Mouse (Mus musculus) forebrain, embryonic 11.5 days (tissue): Measurements from ENCODE around the gene Tenm1. TPM values are rescaled to one million over a fixed set of nuclear protein-coding genes. Genes with fewer than 3 reads are reported as not detected.

Experiments used
- ATAC-seq: fragments of 200-750 bp; cut with Nextera tagmentation; replicated peaks from 2 replicates; pipeline ENCODE4 v1.8.0; 2017; ENCODE audit warnings: moderate TSS enrichment; ENCODE audit not compliant: low FRiP score
- DNase-seq: peaks from one replicate; pipeline ENCODE4 v3.0.0-alpha.2; 2017; ENCODE audit warnings: low spot score
- H3K27ac ChIP-seq: fragments of 300-500 bp; sonication (generic); 2 replicates; pipeline ENCODE4 v1.5.1; 2014; ENCODE audit warnings: low read depth, low read length
- H3K27me3 ChIP-seq: fragments of 300-500 bp; sonication (generic); 2 replicates; pipeline ENCODE4 v1.6.1; 2014; ENCODE audit warnings: mild to moderate bottlenecking, low read length, mixed read lengths; ENCODE audit not compliant: control insufficient read depth, insufficient read depth
- H3K36me3 ChIP-seq: fragments of 300-500 bp; sonication (generic); 2 replicates; pipeline ENCODE4 v1.6.1; 2014; ENCODE audit warnings: mild to moderate bottlenecking, low read length, moderate library complexity, mixed read lengths; ENCODE audit not compliant: control insufficient read depth, insufficient read depth
- H3K4me1 ChIP-seq: fragments of 300-500 bp; sonication (generic); replicated peaks from 2 replicates; pipeline ENCODE4 v1.6.1; 2014; ENCODE audit warnings: low read length, mixed read lengths; ENCODE audit not compliant: control insufficient read depth, insufficient read depth
- H3K4me2 ChIP-seq: fragments of 300-500 bp; sonication (generic); 2 replicates; pipeline ENCODE4 v1.6.1; 2014; ENCODE audit warnings: low read depth, mild to moderate bottlenecking, low read length, moderate library complexity, mixed read lengths; ENCODE audit not compliant: severe bottlenecking
- H3K4me3 ChIP-seq: fragments of 300-500 bp; sonication (generic); 2 replicates; pipeline ENCODE4 v1.5.1; 2014; ENCODE audit warnings: low read depth, low read length
- H3K9ac ChIP-seq: fragments of 300-500 bp; sonication (generic); 2 replicates; pipeline ENCODE4 v1.6.1; 2014; ENCODE audit warnings: low read length
- H3K9me3 ChIP-seq: fragments of 300-500 bp; sonication (generic); 2 replicates; pipeline ENCODE4 v1.6.1; 2016; ENCODE audit warnings: low read length, mixed read lengths; ENCODE audit not compliant: control insufficient read depth
- WGBS: fragments of 180-500 bp; shearing (Covaris S2); extraction: QIAGEN DNeasy Blood & Tissue Kit; methylation state at CpG from one replicate; pipeline ENCODE4 v1.1.7; 2014; 5-methylcytosine and 5-hydroxymethylcytosine counted together
- polyA plus RNA-seq: library from polyadenylated mRNA; unstranded; fragments of >200 nt; fragmentation: Nextera tagmentation; extraction: Ambion mirVana; gene quantifications from 2 replicates; pipeline ENCODE4 v1.2.1, GENCODE M21; 2014

The Tenm1 gene
- polyA plus RNA-seq, 1 experiment from 2014 or later, result 2.6 TPM

GRCm38 (mm10) chrX:42647131-42647530, 781.8 kb downstream of the Tenm1 start:
- Histone ChIP-seq H3K27me3 (no peaks in the 10 kb centered on the region), H3K4me1 (no peaks in the 10 kb centered on the region), H3K9ac (no peak overlapping the region), H3K27ac (no peak overlapping the region), H3K4me3 (no peak overlapping the region), H3K36me3 (no peaks in the 10 kb centered on the region), H3K9me3 (no peaks in the 10 kb centered on the region), H3K4me2 (no peak overlapping the region)
- no peak for ATAC-seq
- no peak for DNase-seq
- WGBS, result 66% methylated on average over 3 of the region's 3 CpGs

- H3K36me3 ChIP-seq, result no peaks in the 10 kb centered on the region
- H3K27ac ChIP-seq, result no peak overlapping the region
- no peak overlapping the region for H3K9ac ChIP-seq
- no peak for ATAC-seq
- H3K4me3 ChIP-seq, result no peak overlapping the region
- H3K27me3 ChIP-seq, result no peaks in the 10 kb centered on the region
- 50% methylated on average over 2 of the region's 2 CpGs for WGBS
- H3K9me3 ChIP-seq, result no peaks in the 10 kb centered on the region
- DNase-seq, result no peak
- H3K4me2 ChIP-seq, result no peak overlapping the region
- no peaks in the 10 kb centered on the region for H3K4me1 ChIP-seq
These were observed 848.4 kb downstream of the Tenm1 start for GRCm38 (mm10) chrX:42580521-42580920.

- Histone ChIP-seq H3K27me3 (no peaks in the 10 kb centered on the region), H3K4me1 (no peaks in the 10 kb centered on the region), H3K9ac (no peak overlapping the region), H3K27ac (no peak overlapping the region), H3K36me3 (no peaks in the 10 kb centered on the region), H3K4me2 (no peak overlapping the region), H3K4me3 (no peak overlapping the region), H3K9me3 (no peaks in the 10 kb centered on the region)
- ATAC-seq (no peak), DNase-seq (no peak)
- WGBS, result 76% methylated on average over 4 of the region's 4 CpGs
These were observed 870.2 kb downstream of the Tenm1 start for GRCm38 (mm10) chrX:42558683-42559082.

- Histone ChIP-seq H3K27me3 (no peaks in the 10 kb centered on the region), H3K9ac (no peak overlapping the region), H3K4me3 (no peak overlapping the region), H3K4me2 (no peak overlapping the region), H3K36me3 (no peaks in the 10 kb centered on the region), H3K9me3 (no peaks in the 10 kb centered on the region), H3K4me1 (no peaks in the 10 kb centered on the region), H3K27ac (no peak overlapping the region)
- DNase-seq (peak; percentile 58), ATAC-seq (no peak)
- 20% methylated on average over 7 of the region's 7 CpGs for WGBS
These were observed 871.6 kb downstream of the Tenm1 start for GRCm38 (mm10) chrX:42557284-42557683.

- WGBS, result 84% methylated on average over 4 of the region's 4 CpGs
These were observed 880.4 kb downstream of the Tenm1 start for GRCm38 (mm10) chrX:42548513-42548912.

GRCm38 (mm10) chrX:42545076-42545475, 883.9 kb downstream of the Tenm1 start:
- Histone ChIP-seq H3K4me2 (no peak overlapping the region), H3K27me3 (no peaks in the 10 kb centered on the region), H3K4me3 (no peak overlapping the region), H3K9me3 (no peaks in the 10 kb centered on the region), H3K4me1 (no peaks in the 10 kb centered on the region), H3K9ac (no peak overlapping the region), H3K36me3 (no peaks in the 10 kb centered on the region), H3K27ac (no peak overlapping the region)
- DNase-seq (no peak), ATAC-seq (no peak)
- 85% methylated on average over 1 of the region's 1 CpGs for WGBS

More at GRCm38 (mm10) chrX:42548513-42548912, 880.4 kb downstream of the Tenm1 start:
- no peak for ATAC-seq
- H3K4me2 ChIP-seq, result no peak overlapping the region
- DNase-seq, result no peak
- H3K36me3 ChIP-seq, result no peaks in the 10 kb centered on the region
- no peaks in the 10 kb centered on the region for H3K9me3 ChIP-seq
- H3K4me1 ChIP-seq, result no peaks in the 10 kb centered on the region
- no peaks in the 10 kb centered on the region for H3K27me3 ChIP-seq
- no peak overlapping the region for H3K27ac ChIP-seq
- no peak overlapping the region for H3K4me3 ChIP-seq
- H3K9ac ChIP-seq, result no peak overlapping the region

GRCm38 (mm10) chrX:42540756-42541053, 888.2 kb downstream of the Tenm1 start:
- DNase-seq, result peak; percentile 73
- H3K36me3 ChIP-seq, result no peaks in the 10 kb centered on the region
- H3K4me2 ChIP-seq, result 0 out of 2 replicates have a peak overlapping the region, but pooled peaks have one; percentile 18
- H3K27me3 ChIP-seq, result no peaks in the 10 kb centered on the region
- 26% methylated on average over 5 of the region's 5 CpGs for WGBS
- ATAC-seq, result peak; percentile 56
- H3K4me1 ChIP-seq, result no peaks in the 10 kb centered on the region
- H3K4me3 ChIP-seq, result no peak overlapping the region
- H3K27ac ChIP-seq, result no peak overlapping the region
- H3K9me3 ChIP-seq, result no peaks in the 10 kb centered on the region
- H3K9ac ChIP-seq, result no peak overlapping the region

GRCm38 (mm10) chrX:42540030-42540755, 888.7 kb downstream of the Tenm1 start:
- 0 out of 2 replicates have a peak overlapping the region, but pooled peaks have one; percentile 18 for H3K4me2 ChIP-seq
- H3K4me1 ChIP-seq, result no peaks in the 10 kb centered on the region
- no peak for DNase-seq
- H3K27me3 ChIP-seq, result no peaks in the 10 kb centered on the region
- no peaks in the 10 kb centered on the region for H3K36me3 ChIP-seq
- H3K27ac ChIP-seq, result peak overlapping the region; percentile 46; the same call in 1 of the 2 replicates
- no peak overlapping the region for H3K4me3 ChIP-seq
- WGBS, result 23% methylated on average over 3 of the region's 3 CpGs
- H3K9me3 ChIP-seq, result no peaks in the 10 kb centered on the region
- no peak overlapping the region for H3K9ac ChIP-seq
- ATAC-seq, result peak; percentile 80

- 67% methylated on average over 4 of the region's 4 CpGs for WGBS
- Histone ChIP-seq H3K4me3 (no peak overlapping the region), H3K4me1 (no peaks in the 10 kb centered on the region), H3K4me2 (no peak overlapping the region), H3K27me3 (no peaks in the 10 kb centered on the region), H3K27ac (no peak overlapping the region), H3K9me3 (no peaks in the 10 kb centered on the region), H3K9ac (no peak overlapping the region), H3K36me3 (no peaks in the 10 kb centered on the region)
- DNase-seq, result no peak
- no peak for ATAC-seq
These were observed 898.2 kb downstream of the Tenm1 start for GRCm38 (mm10) chrX:42530703-42531102.
